Mouse (Mus musculus): ENCODE data around the gene Btbd35f28. TPM values are rescaled to one million over a fixed set of nuclear protein-coding genes. Genes with fewer than 3 reads are reported as not detected.
"Not testable (repeated sequence)": the region's sequence is repeated elsewhere in the genome, so short reads cannot be mapped to it uniquely, and the experiment has no call there.

The Btbd35f28 gene
- not detected in 2 replicates for polyA plus RNA-seq (2015; fragmentation: Nextera tagmentation; extraction: Ambion mirVana)

- not testable (repeated sequence) for H3K9me3 ChIP-seq (replicated peaks); H3K9ac ChIP-seq; H3K4me1 ChIP-seq; H3K27ac ChIP-seq; H3K4me2 ChIP-seq; H3K4me3 ChIP-seq; ATAC-seq; H3K36me3 ChIP-seq (ENCODE audit: poor library complexity, severe bottlenecking); H3K27me3 ChIP-seq
- WGBS, result no CpG with 5 or more reads among the region's 2 CpGs
These were observed at the start of gene Btbd35f28 for GRCm38 (mm10) chrX:4196276-4196675. TSS of gene Btbd35f28 (plus strand) at chrX:4196576.

Other genes with a start within 250 kb of the Btbd35f28 start
- gene Btbd35f16, start 239.6 kb upstream of the Btbd35f28 start, polyA plus RNA-seq (2015; fragmentation: Nextera tagmentation; extraction: Ambion mirVana), result not detected in 2 replicates
- gene Btbd35f3, start 158.9 kb upstream of the Btbd35f28 start, polyA plus RNA-seq (2015; fragmentation: Nextera tagmentation; extraction: Ambion mirVana), result not detected in 2 replicates
- gene Btbd35f20, start 94.7 kb downstream of the Btbd35f28 start, polyA plus RNA-seq (2015; fragmentation: Nextera tagmentation; extraction: Ambion mirVana), result not detected in 2 replicates
- not detected in 2 replicates for gene Btbd35f17, start 174.1 kb downstream of the Btbd35f28 start, polyA plus RNA-seq (2015; fragmentation: Nextera tagmentation; extraction: Ambion mirVana)